Mouse (Mus musculus) cerebellum, adult 9-10 months (tissue): ENCODE data around the gene Cryba4.

Experiments
- DNase-seq: peaks from one replicate; pipeline ENCODE4 v3.0.0; 2022

Gene Cryba4

DNA sequence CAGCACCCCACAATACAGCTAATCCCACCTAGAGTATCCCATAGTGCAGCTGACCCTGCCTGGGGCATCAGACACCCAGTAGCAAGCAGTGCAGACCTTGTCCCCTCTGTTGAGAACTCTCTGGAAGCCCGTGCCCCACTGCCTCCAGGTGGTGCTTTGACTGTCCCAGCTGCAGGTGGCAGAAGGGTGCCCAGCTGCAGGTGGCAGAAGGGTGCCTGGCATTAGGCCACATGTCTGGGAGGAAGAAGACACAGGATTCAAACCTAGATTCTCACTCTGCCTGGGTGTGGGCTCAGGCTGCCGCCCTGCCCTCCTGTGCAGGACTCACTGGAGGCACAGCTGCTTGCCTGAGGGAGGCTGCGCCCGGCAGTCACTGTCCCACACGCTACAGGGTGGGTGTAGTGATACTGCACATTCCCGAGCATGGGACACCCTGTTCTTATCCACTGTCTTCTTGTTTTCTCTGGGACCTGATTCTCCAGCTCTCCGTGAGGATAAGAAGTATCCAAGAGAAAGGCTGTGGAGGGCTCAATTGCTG lies 33.3 kb upstream of the Cryba4 start:
- peak; percentile 52 for DNase-seq

DNA sequence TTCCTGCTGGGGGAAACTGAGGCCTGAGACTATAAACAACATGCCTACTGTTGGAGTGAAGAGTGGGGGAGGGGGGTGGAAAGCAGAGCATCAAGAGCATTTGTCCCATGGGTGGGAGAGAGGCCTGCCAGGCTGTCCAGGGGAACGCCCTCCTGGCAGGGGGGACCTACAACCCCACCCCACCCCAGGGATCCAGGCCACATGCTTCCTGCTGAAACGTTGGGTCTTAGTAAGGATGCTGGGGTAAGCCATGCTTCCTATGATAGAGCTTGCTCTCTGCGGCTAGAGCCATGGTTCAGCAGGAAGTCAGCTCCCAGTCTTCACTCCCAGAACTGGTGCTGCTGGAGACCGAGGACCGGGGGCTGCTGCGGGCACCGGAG lies 31.9 kb upstream of the Cryba4 start:
- DNase-seq = no peak

DNA sequence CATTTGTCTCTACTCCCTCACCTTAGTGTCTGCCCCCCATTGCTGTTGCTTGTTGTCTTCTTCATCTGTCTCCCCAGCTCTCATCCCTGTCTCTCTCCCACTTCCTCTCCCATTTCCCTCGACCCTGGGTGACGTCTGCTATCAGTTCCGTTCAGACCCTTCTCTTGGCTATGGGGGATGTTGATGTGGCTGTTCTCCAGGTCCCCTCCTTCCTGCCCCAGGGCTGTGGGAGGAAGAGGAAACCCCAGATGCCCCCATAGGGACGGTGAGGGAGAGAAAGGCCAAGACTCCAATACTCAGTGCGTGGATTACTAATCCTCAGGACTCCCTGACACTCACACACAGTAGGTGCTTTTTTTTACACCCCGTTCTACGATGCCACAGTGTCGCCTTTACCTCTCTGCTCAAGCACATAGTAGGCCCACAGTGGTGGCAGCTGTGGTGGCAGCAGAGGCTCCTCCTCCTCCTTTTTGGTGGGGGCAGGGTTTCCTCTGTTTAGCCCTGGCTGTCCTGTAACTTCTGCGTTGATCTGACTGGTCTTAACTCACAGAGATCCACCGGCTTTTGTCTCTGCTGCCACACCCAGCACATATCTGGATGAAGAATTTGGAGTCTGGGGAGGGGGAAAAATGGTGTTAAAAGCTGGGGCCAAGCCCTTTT lies 31.4 kb upstream of the Cryba4 start:
- no peak for DNase-seq

DNA sequence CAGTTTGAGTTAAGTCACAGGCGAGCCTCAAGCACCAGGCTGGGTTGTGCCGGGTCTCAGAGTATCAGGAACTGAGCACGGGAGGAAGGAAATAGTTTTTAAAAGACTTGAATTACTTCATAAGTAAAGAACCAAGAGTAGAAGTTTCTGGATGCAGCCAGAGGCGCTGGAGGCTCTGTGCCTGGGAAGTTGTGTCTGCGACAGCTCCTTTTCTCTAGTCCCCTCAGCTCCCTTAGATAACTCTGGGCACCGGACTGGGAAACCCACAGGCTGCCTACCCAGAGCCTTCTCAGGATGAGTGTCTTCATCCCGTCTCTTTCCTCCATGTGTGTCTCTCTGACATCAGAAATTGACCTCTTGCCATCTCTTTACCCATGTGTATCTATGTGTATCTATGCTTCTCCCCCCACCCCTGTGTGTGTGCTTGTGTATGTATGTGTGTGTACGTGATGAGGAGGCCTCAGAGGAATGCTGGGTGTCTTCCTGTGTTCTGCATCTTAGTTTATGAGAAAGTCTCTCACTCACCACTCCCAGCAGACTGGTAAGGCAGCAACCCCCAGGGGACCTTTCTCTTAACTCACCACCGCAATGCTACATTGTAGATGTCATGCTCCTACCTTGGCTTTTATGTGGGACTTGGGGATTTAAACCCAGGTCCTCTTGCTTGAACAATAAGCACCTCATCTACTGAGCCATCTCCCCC lies 30.6 kb upstream of the Cryba4 start:
- no peak for DNase-seq

DNA sequence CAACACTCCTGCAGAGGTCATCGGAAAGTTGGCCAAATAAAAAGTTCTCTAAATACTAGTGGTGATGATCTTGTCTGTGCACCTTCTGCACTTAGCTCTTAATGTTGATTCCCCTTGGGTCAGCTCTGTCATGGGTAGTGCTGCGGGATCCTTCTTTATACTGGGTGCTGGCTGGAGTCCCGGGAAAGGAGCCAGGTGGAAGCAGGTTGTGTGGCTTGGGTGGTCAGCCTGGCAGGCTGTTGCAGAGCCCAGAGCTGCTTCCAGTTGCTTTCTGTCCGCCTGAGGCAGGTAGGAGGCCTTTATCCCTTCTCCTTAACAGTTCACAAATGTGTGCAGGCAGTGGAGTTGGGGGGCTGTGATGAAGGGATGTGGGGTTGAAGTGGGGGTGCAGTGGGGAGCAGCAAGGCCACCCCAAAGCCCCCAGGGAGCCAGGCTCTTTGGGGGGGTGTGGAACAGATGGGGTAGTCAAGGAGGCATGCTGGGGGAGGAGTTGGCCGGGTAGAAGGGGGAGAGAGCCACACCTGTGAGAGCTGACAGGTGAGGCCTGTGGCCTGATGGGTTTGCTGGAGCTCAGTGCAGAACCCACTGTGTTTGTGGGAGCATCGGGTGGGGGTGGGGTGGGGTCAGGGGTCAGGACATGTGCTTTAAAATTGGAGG lies 29.9 kb upstream of the Cryba4 start:
- DNase-seq = no peak

DNA sequence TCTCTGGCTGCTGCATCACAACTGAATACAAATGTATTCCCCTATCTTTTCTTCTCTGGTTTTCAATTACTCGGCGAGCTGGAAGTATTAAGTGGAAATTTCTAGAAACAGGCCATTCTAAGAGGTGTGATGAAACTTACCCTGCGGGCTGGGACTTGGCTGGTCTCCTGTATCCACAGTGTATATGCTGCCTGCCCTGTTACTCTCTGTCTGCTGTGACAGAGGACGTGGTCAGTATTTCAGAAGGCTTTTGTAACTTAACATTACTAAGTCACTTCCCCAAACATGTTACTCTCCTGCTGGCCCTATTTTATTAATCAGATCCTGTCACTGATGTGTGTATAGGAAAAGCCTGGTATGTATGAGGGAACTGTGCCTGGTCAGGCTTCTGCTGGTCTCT lies 29.4 kb upstream of the Cryba4 start:
- no peak for DNase-seq

DNA sequence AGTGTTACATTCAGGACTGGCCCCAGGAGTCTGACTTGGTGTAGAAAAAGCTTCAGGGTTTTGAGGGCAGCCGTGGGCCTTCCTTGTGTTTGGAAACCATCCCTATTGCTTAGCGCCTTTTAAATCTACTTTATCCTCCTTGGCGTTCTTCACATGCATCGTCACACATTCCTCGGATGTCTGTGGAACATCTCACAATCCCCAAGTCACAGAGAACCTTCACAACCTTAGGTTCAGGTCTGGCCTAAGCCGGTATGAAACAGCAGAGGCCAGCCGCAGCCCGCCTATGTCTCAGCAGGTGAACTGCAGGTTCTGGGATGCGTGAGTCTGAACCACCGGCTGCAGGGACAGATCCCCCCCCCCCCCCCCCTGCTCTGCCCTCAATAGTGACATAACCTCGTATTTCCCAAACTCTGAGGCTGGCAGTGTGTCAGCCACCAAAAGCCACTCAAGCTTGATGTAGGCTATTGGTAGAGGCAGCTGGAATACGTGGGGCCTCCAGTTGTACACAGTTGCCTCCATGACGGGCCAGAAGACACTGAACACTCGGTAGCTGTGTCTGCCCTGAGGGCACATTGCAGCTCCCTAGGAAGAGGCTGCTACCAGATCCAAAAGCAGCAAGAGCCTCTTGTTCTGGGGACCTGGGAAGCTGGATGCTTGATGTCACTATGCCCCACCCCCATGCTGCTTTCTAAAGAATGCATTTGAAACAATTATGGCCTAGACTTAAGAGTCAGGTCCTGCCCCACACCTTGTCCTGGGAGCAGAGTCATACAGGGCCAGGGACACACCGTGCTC lies 28.7 kb upstream of the Cryba4 start:
- DNase-seq = no peak

DNA sequence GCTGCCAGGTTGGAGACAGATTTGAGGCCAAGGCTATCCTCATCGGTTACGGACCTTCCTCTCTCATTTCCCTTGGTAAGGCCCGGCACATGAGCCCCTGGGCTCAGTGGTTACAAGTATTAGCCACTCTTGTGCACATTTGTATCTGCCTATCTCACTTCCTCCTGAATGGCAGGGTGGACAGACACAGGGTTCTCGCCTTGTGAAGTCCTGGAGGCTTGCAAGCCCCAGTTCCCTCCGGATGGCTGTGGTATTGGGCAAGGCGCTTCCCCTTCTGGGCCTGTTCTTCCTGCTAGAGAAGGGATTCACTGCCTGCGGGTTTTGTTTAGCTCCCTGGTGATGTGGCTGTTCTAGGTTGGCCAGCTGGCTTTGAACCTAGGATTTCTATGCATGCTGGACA lies 27.8 kb upstream of the Cryba4 start:
- DNase-seq = no peak

DNA sequence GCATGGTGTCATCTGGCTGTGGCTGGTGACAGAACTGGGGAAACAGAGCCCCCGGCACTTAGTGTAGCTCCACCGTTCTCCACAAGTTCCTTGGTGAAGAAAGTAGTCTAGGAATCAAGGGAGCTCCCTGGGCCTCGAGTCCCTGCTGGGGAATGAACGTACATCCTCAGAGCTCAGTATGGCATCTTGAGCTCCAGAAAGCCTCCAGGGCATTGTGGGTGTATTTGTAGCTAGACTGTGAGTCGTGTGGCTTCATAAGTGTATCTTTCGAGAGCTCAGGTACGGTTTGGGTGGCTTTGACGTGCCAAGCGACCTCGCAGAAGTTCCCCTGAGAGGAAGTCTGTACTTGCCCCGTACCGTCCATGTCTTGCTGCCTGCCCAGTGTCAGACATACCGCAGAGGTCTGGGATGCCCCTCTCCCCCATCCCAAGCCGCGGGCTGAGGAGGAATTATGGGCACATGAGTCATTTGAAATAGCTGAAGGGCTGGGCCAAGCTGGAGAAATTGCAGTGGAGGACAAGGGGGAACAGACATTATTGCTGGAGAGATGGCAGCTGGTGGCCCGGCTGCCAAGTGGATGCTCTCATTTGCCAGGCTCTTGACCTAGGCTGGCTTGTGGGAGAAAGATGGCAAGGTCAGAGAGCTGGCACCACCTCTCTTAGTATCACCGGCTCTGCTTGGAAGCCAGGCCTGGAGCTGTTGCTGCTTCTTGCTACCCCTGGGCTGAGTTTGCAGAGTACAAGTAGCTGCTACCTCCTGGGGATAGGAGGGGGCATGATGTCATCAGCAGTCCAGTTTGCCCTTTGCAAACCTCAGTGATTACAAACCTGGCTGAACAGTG lies 27.1 kb upstream of the Cryba4 start:
- peak; percentile 68 for DNase-seq

DNA sequence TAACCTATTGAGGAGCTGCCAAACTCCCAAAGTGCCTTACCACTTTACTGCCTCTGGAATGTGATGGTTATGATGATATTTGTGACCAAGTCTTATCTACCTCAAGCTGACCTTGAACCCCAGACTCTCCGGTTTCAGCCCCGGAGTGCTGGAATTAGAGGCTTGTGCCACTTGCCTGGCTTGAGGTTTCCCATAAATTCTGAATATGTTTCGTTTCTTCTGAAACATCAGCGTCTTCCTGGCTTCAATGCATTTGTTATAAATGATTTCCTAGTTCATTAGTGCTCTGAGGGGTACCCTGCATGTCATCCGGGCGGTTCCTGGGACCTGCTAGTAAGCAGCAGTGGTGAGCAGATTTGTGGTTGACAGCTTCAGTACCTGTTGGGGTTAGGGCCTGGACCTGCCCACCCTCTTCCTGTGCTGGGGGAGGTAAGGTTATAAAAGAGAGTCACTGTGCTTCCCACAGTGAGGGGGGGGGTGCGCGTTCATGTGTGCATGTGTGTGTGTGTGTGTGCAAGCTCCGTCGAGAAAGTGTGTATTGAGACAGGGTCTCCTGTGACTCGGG lies 25.7 kb upstream of the Cryba4 start:
- DNase-seq = no peak

DNA sequence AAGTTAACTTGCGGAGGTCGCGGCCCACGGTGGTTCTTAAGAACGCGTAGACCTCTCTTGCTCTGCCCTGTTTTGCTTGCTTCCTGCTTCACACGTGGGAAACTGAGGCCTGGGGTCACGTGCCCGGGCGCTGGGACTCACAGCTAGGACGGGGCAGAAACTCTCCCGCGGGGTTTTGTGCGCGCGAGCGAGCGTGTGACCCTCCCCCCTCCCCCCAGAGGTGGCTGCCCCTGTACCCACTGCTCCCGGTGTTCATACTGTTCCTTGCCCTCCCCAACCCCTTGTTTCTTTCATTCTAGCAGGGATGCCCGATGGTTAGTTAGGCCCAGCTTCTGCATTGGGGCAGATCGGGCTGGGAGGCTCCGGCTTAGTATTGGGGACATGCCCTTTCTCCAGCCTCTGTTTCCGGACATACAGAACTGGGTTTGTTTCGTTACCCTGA lies 24.6 kb upstream of the Cryba4 start:
- no peak for DNase-seq

DNA sequence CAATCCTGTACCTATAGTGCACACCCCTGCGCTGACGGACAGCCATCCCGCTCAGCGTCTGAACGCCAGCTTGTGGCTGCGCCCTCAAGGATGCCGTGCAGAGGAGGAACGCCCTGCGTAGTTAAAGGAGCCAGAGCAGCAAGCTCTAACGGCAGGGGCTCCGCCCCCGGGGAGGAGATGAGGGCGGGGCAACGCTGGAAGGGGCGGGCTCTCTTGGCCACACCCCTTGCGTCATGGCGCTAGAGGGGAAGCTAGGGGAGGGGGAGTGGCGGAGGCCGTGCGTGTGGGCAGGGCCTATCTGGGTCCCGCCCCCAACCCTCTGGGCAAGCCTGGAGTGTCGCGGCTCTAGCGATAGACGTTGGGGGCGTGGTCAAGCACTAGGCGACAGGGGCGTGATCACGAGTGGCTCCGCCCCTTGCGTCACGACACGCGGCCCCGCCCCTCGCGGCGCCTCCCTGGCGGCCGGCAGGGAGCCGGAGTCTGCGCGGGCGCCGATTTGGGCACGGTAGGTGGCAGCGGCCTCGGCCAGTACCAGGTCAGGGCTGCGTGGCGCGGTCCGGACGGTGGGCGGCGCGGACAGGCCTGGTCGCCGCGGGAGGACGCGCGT lies 24.1 kb upstream of the Cryba4 start, which contains the start of gene Tpst2:
Gene Tpst2, plus strand, starts transcription at position 425 of the 607 bp plus-strand sequence.
- peak; percentile 100 for DNase-seq

DNA sequence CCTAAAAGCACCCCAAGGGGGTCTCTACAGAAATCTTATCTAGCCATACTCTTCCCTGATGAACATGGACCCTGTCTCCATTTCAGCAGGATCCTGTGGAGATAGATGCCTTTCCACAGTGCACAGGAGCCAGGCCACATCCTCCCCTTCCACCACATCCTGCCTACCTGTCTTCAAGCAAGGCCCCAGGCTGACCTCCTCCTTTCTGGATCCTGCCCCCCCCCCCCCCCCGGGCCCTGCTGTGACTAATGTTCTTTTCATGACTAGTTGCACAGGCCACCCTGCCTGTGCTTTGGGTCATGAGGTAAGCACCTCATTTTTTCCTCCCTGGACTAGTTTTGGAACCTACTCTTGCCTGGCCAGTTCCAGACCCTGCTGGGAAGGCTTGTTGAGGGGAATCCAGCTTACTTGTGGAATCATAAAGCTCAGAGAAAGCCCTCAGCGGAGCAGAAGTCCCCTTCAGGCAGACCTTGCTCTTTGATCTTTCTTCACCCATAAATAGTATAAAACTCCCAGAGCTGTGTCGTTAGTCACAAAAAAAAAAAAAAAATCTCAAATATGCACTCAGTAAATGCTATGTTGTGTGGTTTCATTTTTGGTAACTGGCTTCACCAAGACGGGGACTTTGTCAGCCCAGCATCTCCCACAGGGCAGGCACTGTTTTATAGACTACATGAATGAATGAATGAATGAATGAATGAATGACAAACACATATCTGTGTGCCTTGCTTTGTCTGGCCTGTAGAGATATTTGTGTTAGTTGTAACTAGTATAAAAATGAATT lies 22.9 kb upstream of the Cryba4 start:
- peak; percentile 66 for DNase-seq

DNA sequence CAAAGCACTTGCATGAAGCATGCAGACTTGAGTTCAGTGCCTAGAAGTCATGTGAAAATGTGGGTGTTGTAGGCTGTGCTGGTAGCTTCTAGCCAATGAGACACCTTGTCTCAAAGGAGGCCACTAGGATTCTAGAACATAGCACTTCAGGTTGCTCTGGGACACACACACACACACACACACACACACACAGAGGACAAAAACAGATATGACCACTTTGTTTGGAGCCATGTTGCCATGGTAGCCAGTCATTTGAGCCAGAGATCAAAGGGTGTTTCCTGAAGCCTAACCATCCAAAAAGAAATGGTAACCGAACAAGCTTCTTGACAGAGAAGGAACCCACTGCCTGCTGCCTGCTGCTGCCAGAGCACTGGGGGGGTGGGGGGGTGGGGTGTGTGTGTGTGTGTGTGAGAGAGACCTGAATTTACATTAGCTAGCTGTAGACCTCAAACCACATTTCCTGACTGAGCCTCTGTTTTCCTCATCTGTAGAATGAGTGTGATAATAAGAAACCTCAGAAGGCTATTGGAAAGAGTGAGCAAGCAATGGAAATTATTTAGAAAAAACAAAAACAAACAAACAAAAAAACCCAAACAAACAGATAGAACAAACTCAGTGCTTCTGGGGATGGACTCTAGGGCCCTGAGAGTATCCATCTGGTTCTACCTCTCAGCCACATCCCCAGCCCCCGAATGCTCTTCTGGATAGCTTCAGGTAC lies 21.6 kb upstream of the Cryba4 start:
- DNase-seq = no peak

DNA sequence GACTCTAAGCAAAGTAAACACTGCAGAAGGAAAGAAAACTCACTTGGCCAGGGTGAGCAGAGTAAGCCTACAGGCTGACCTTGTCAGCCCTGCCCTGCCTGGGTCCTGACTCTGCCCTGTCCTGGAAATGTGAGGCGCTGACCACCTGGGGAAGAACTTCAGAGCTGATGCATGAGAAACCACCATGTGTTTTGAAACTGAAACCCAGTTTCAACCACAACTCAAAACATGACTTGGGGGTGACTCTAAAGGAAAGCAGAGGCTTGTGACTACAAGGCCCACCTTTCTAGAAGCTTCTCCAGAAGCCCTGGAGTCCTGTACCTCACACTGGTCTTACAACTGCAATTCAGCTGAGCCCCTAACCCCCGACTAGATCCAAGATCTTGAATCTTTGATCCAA lies 20.6 kb upstream of the Cryba4 start:
- no peak for DNase-seq

DNA sequence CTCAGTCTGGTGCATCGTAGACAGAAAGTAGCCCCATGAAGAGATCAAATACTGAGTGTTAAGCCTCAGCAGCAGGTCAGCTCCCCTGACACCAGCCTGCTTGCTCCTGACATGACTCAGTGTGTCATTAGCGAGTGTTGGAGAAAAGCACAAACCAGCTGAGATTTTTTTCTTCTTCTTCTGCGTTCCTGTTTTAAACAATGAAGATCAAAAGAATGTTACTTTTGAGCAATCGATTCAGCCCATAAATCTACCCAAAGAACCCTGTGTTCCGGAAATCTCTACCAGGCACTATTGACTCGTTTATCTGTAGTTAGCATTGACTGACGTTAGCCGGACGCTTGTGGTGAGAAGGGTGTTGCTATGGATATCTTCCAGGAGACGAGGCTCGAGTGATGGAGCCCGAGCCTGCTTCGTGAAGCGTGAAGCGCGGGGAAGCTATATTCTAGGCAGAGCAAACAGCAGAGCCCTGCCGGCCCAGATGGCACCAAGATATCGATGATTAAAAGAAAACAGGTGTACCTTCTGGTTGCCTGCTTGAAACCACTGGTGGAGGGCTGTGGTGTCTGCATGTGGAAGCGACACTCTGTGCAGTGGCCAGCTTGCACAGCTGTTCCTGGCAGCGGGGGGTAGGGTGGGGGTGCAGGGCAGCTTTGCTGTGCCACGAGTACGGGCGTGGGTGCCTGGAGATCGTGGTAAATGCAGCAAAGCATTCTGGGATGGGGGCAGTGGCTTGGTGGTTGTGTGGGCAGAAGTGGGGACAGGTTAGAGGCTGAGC lies 18.6 kb upstream of the Cryba4 start:
- DNase-seq = no peak

DNA sequence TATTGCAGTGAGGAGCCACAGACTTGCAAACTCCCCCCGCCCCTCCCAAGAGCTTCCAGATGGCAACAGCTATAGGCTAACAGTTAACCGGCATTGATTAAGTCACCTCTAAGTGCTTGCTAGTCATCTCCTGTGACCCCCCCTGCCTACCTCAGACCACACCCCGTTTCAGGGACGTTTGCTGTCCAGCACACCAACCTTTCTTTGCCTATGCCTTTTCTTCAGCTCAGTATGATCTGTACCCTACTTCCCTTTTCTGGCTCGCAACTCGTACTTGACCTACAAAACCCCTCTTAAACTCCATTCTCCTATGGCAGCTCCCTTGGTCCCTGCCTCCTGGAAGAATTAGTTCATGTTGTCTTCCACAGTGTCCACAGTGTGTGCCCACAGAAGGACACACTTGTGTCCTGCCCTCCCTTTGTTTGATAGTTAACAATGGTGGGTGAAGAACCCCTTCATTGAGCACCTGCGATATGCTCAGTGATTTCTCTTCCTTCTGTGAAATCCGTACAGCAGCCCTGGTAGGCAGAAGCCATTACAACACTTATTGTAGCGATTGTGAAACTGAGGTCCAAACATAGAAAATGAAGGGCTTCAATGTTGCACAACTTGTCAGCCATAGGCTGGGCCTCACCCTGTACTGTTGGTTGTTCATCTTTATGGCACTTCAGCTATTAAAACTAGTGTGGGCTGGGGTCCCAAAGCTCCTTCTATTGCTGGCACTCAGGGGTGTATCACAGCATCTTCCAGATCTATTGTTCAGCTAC lies 13.9 kb upstream of the Cryba4 start:
- no peak for DNase-seq

DNA sequence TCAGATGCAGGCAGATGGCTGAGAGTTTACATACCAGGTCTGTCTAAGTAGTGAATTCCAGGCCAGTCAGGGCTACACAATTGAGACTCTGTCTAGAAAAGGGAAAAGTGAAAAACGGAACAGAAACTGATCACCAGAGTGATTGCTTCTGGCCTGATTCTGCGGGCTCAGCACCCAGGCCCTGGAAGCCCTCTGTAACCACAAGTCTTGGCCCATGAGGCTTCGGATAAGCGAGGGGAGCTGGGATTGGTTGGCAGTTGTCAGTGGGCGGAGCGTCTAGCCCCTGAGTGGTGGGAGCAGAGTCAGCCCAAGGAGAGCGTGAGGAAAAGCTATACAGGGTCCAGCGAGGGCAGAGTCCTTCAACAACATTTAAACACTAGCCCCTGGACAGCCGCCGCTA lies 13.2 kb upstream of the Cryba4 start:
- no peak for DNase-seq
